Mouse (Mus musculus) lung, embryonic 14.5 days (tissue): ENCODE results near the gene Smim6. TPM values are rescaled to one million over a fixed set of nuclear protein-coding genes. Genes with fewer than 3 reads are reported as not detected.

Experiments used
- ATAC-seq: fragments of 200-750 bp; cut with Nextera tagmentation; 2 replicates; pipeline ENCODE4 v1.8.0; 2017; ENCODE audit warnings: mild to moderate bottlenecking, moderate TSS enrichment, moderate library complexity; ENCODE audit not compliant: insufficient read depth
- DNase-seq: peaks from one replicate; pipeline ENCODE4 v3.0.0-alpha.2; 2015
- H3K27ac ChIP-seq: fragments of 300-500 bp; sonication (generic); 2 replicates; pipeline ENCODE4 v1.5.1; 2014; ENCODE audit warnings: low read depth, mild to moderate bottlenecking, moderate library complexity
- H3K27me3 ChIP-seq: fragments of 300-500 bp; sonication (generic); 2 replicates; pipeline ENCODE4 v1.6.1; 2014; ENCODE audit warnings: low read length, control low read depth; ENCODE audit not compliant: insufficient read depth
- H3K36me3 ChIP-seq: fragments of 300-500 bp; sonication (generic); 2 replicates; pipeline ENCODE4 v1.6.1; 2014; ENCODE audit warnings: control low read depth; ENCODE audit not compliant: insufficient read depth
- H3K4me1 ChIP-seq: fragments of 300-500 bp; sonication (generic); 2 replicates; pipeline ENCODE4 v1.6.1; 2014; ENCODE audit warnings: antibody characterized with exemption, control low read depth; ENCODE audit not compliant: insufficient read depth
- H3K4me2 ChIP-seq: fragments of 300-500 bp; sonication (generic); 2 replicates; pipeline ENCODE4 v1.6.1; 2014; ENCODE audit warnings: mild to moderate bottlenecking
- H3K4me3 ChIP-seq: fragments of 300-500 bp; sonication (generic); 2 replicates; pipeline ENCODE4 v1.5.1; 2014; ENCODE audit warnings: low read depth, low read length
- H3K9ac ChIP-seq: fragments of 300-500 bp; sonication (generic); 2 replicates; pipeline ENCODE4 v1.6.1; 2014
- H3K9me3 ChIP-seq: fragments of 300-500 bp; sonication (generic); 2 replicates; pipeline ENCODE4 v1.6.1; 2016; ENCODE audit warnings: low read depth, low read length, control low read depth
- CTCF ChIP-seq: IDR thresholded peaks from 2 replicates; pipeline ENCODE4 v1.5.1; 2016; ENCODE audit warnings: antibody characterized with exemption, low read depth
- WGBS: fragments of 180-500 bp; shearing (Covaris S2); extraction: QIAGEN DNeasy Blood & Tissue Kit; methylation state at CpG from one replicate; pipeline ENCODE4 v1.1.7; 2014; 5-methylcytosine and 5-hydroxymethylcytosine counted together
- polyA plus RNA-seq: library from polyadenylated mRNA; unstranded; fragments of >200 nt; fragmentation: Nextera tagmentation; extraction: Ambion mirVana; gene quantifications from 2 replicates; pipeline ENCODE4 v1.2.1, GENCODE M21; 2014

Smim6 gene
- polyA plus RNA-seq, 1 experiment from 2014 or later, result 11.4 TPM

DNA sequence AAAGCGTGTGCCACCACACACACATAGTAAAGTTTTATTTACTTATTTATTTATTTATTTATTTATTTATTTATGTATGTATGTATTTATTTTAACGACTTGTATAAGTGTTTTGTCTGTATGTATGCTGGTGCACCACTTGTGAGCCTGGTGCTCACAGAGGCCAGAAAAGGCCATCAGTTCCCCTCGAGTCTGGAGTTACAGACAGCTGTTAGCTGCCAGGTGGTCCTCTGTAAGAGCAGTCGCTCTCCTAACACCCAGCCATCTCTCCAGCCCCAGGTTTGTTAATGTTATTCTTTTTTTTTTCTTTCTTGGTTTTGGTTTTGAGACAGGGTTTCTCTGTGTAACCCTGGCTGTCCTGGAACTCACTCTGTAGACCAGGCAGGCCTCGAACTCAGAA lies 6.8 kb downstream of the Smim6 start:
- Histone ChIP-seq H3K4me2 (no peak overlapping the region), H3K36me3 (peaks cover 43% of the 10 kb centered on the region), H3K4me1 (no peaks in the 10 kb centered on the region), H3K4me3 (no peak overlapping the region), H3K27ac (no peak overlapping the region), H3K27me3 (no peaks in the 10 kb centered on the region), H3K9ac (no peak overlapping the region), H3K9me3 (no peaks in the 10 kb centered on the region)
- DNase-seq (no peak), ATAC-seq (no peak)
- TF ChIP-seq CTCF, result no peak
- 77% methylated on average over 5 of the region's 5 CpGs for WGBS

DNA sequence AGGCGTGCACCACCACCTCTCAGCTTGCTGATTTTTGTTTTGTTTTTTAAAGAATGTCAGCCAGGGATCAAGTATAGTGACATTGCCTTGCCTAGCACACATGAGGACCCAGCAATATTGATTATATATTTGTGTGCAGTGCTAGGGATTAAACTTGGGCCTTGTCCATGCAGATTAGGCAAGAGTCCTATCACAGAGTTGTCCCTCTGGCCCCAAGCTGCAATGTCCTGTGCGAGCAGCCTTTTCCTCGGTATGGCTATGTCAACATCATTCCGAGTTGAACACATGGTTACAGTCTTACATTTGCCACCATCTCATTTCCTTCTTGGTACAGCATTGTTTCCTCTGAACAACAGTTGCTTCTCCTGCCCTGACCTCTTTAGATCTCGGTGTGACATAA lies 7.3 kb downstream of the Smim6 start:
- no peaks in the 10 kb centered on the region for H3K9me3 ChIP-seq
- no peak for TF ChIP-seq CTCF
- peaks cover 43% of the 10 kb centered on the region for H3K36me3 ChIP-seq
- no peak overlapping the region for H3K4me2 ChIP-seq
- WGBS, result 83% methylated on average over 5 of the region's 5 CpGs
- H3K4me3 ChIP-seq, result no peak overlapping the region
- no peak for DNase-seq
- H3K27ac ChIP-seq, result no peak overlapping the region
- H3K27me3 ChIP-seq, result no peaks in the 10 kb centered on the region
- no peaks in the 10 kb centered on the region for H3K4me1 ChIP-seq
- no peak overlapping the region for H3K9ac ChIP-seq
- ATAC-seq, result no peak

DNA sequence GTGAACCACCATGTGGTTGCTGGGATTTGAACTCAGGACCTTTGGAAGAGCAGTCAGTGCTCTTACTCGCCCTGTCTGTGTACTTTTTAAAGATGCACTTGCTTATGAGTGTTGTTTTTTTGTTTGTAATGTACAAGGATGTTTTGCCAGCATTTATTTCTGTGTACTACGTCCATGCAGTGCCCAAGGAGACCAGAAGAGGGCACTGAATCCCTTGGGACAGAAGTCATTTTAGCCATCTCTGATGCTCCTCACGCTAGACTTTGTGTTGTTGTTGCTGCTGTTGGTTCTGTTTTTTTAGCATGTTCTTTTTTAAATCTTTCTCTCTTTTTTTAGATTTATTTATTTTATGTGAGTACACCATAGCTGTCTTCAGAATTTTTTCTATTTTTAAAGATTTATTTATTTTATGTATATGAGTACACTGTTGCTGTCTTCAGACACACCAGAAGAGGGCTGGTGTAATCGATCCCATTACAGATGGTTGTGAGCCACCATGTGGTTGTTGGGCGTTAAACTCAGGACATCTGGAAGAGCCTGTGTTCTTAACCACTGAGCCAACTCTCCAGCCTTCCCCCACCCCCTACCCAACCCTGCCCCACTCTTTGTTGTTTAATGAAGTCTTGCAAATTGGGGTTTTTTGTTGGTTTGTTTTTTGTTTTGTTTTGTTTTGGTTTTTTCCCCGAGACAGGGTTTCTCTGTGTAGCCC lies 8.4 kb downstream of the Smim6 start:
- Histone ChIP-seq H3K4me2 (no peak overlapping the region), H3K4me1 (no peaks in the 10 kb centered on the region), H3K9ac (no peak overlapping the region), H3K36me3 (peaks cover 38% of the 10 kb centered on the region), H3K4me3 (no peak overlapping the region), H3K27me3 (no peaks in the 10 kb centered on the region), H3K27ac (no peak overlapping the region), H3K9me3 (no peaks in the 10 kb centered on the region)
- ATAC-seq, result no peak
- peak; percentile 84 for DNase-seq
- WGBS, result 45% methylated on average over 6 of the region's 6 CpGs
- peak; percentile 78 for TF ChIP-seq CTCF

DNA sequence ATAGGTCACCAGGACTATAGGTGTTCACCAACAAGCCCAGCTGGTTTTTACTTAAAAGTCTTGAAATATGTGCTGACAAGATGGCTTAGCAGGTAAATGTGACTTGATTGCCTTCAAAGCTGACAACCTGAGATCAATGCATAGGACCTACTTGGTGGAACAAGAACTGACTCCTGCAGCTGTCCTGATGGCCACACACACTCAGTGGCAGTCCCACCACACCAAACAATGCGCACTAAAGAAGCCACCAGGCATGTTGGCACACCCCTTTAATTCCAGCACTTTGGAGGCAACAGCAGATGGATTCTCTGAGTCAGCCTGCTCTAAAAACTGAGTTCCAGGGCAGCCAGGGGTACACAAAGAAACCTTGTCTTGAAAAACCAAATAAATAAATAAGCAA lies 10.2 kb downstream of the Smim6 start:
- TF ChIP-seq CTCF, result no peak
- H3K4me1 ChIP-seq, result no peaks in the 10 kb centered on the region
- H3K27ac ChIP-seq, result no peak overlapping the region
- 97% methylated on average over 1 of the region's 1 CpGs for WGBS
- no peak overlapping the region for H3K4me2 ChIP-seq
- no peak for DNase-seq
- H3K9me3 ChIP-seq, result no peaks in the 10 kb centered on the region
- H3K36me3 ChIP-seq, result peaks cover 35% of the 10 kb centered on the region
- no peaks in the 10 kb centered on the region for H3K27me3 ChIP-seq
- H3K9ac ChIP-seq, result no peak overlapping the region
- ATAC-seq, result no peak
- no peak overlapping the region for H3K4me3 ChIP-seq

DNA sequence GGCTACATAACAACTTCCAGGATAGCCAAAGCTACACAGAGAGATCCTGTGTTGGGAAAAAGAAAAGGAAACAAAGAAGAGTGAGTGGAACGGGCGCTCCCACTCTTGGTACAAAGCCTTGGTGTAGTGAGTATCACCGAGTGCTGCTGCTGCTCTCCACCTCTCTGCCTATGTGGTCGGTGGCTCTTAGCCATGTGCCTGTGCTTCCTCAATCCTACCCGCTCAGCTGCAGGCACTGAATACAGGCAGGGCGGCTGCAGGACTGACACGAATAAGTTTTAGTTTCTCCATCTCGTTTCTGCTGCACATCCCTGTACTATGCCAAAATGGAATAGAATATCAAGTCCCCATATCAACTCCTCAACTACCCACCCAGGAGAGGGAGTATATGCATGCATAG lies 17.2 kb downstream of the Smim6 start:
- no peaks in the 10 kb centered on the region for H3K9me3 ChIP-seq
- peaks cover 26% of the 10 kb centered on the region; the same call in 1 of the 2 replicates for H3K36me3 ChIP-seq
- no peaks in the 10 kb centered on the region for H3K27me3 ChIP-seq
- TF ChIP-seq CTCF, result no peak
- ATAC-seq (no peak), DNase-seq (no peak)
- no peak overlapping the region for H3K9ac ChIP-seq
- no peak overlapping the region for H3K27ac ChIP-seq
- H3K4me1 ChIP-seq, result peaks cover 7% of the 10 kb centered on the region; the same call in 1 of the 2 replicates
- no peak overlapping the region for H3K4me3 ChIP-seq
- H3K4me2 ChIP-seq, result no peak overlapping the region
- WGBS, result 83% methylated on average over 8 of the region's 8 CpGs

DNA sequence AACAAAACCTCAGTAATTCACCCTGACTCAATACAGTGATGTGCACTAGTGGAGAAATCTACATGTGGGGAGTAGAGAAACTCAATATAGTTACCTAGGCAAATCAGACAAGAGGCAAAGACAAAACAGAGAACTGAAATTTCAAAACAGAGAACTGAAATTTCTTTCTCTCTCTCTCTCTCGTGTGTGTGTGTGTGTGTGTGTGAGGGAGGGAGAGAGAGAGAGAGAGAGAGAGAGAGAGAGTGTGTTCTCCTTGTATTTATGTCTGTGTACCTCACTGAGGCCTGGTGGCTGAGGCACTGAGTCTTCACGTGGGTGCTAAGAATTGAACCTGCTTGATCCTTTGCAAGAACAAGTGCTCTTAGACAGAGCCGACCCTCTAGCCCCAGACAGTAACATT lies 18.0 kb downstream of the Smim6 start:
- no peak overlapping the region for H3K9ac ChIP-seq
- WGBS, result 59% methylated on average over 2 of the region's 3 CpGs
- no peak for ATAC-seq
- H3K27me3 ChIP-seq, result no peaks in the 10 kb centered on the region
- no peak overlapping the region for H3K4me2 ChIP-seq
- no peak overlapping the region for H3K27ac ChIP-seq
- no peak for DNase-seq
- H3K9me3 ChIP-seq, result no peaks in the 10 kb centered on the region
- H3K4me3 ChIP-seq, result no peak overlapping the region
- no peak for TF ChIP-seq CTCF
- H3K36me3 ChIP-seq, result peaks cover 24% of the 10 kb centered on the region; the same call in 1 of the 2 replicates
- H3K4me1 ChIP-seq, result peaks cover 11% of the 10 kb centered on the region; the same call in 1 of the 2 replicates

DNA sequence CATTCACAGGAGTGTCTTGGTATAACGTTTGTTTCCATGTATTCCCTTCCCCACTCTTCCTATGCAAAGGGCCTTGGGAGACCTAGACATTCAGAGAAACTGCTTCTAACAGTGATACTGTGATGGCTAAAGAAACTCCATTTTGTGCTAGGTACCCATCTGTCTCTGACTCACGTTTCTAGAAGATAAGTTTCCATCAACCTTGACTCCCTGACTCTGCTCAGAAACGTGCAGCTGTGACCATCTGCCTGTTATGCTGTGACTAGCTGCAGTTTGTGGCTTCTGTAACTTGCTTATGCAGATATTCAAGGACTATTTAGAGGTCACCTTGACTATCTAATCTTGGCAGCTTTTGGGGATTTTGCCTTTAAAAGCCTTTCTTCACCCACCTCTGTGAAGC lies 19.4 kb downstream of the Smim6 start:
- TF ChIP-seq CTCF, result no peak
- no peak overlapping the region for H3K9ac ChIP-seq
- WGBS, result 60% methylated on average over 3 of the region's 3 CpGs

More for the DNA sequence above, 19.4 kb downstream of the Smim6 start:
- H3K4me3 ChIP-seq, result no peak overlapping the region
- peaks cover 11% of the 10 kb centered on the region; the same call in 1 of the 2 replicates for H3K4me1 ChIP-seq
- H3K27me3 ChIP-seq, result no peaks in the 10 kb centered on the region
- H3K4me2 ChIP-seq, result no peak overlapping the region
- H3K9me3 ChIP-seq, result no peaks in the 10 kb centered on the region
- H3K27ac ChIP-seq, result no peak overlapping the region
- ATAC-seq (no peak), DNase-seq (no peak)
- peaks cover 26% of the 10 kb centered on the region for H3K36me3 ChIP-seq
